Mouse (Mus musculus) liver, embryonic 12.5 days (tissue): ENCODE measurements at regions not wholly inside any gene's neighbourhood (a gene's known extent, or its start where the extent isn't known, plus 50 kb on each side); places are given as distances from the start of the nearest gene placed in this dataset.
A peak's percentile ranks its signal among the peaks of the same experiment; 100 is the strongest.

Experiments used
- ATAC-seq: fragments of 200-750 bp; cut with Nextera tagmentation; 2 replicates; pipeline ENCODE4 v1.8.0; 2017; ENCODE audit warnings: moderate number of reproducible peaks, mild to moderate bottlenecking, moderate library complexity
- H3K27ac ChIP-seq: fragments of 300-500 bp; sonication (generic); 2 replicates; pipeline ENCODE4 v1.5.1; 2016; ENCODE audit warnings: mild to moderate bottlenecking
- H3K27me3 ChIP-seq: fragments of 300-500 bp; sonication (generic); replicated peaks from 2 replicates; pipeline ENCODE4 v1.6.1; 2016; ENCODE audit warnings: mild to moderate bottlenecking, moderate library complexity
- H3K36me3 ChIP-seq: fragments of 300-500 bp; sonication (generic); 2 replicates; pipeline ENCODE4 v1.6.1; 2016; ENCODE audit warnings: mild to moderate bottlenecking, moderate library complexity
- H3K4me1 ChIP-seq: fragments of 300-500 bp; sonication (generic); 2 replicates; pipeline ENCODE4 v1.6.1; 2016
- H3K4me2 ChIP-seq: fragments of 300-500 bp; sonication (generic); 2 replicates; pipeline ENCODE4 v1.6.1; 2016; ENCODE audit warnings: mild to moderate bottlenecking, moderate library complexity
- H3K4me3 ChIP-seq: fragments of 300-500 bp; sonication (generic); 2 replicates; pipeline ENCODE4 v1.5.1; 2016; ENCODE audit warnings: mild to moderate bottlenecking, moderate library complexity
- H3K9ac ChIP-seq: fragments of 300-500 bp; sonication (generic); 2 replicates; pipeline ENCODE4 v1.6.1; 2016; ENCODE audit warnings: mild to moderate bottlenecking, moderate library complexity
- H3K9me3 ChIP-seq: fragments of 300-500 bp; sonication (generic); replicated peaks from 2 replicates; pipeline ENCODE4 v1.6.1; 2016; ENCODE audit warnings: mild to moderate bottlenecking, moderate library complexity
- WGBS: fragments of 180-500 bp; shearing (Covaris S2); methylation state at CpG from one replicate; pipeline ENCODE4 v1.1.7; 2016; ENCODE audit not compliant: insufficient replicate concordance; 5-methylcytosine and 5-hydroxymethylcytosine counted together

GRCm38 (mm10) chr1:137958040-137958439, 217.5 kb downstream of the Ptprc start:
- Histone ChIP-seq H3K4me1 (no peaks in the 10 kb centered on the region), H3K4me3 (no peak overlapping the region), H3K4me2 (no peak overlapping the region), H3K9me3 (no peaks in the 10 kb centered on the region), H3K27me3 (no peaks in the 10 kb centered on the region), H3K9ac (no peak overlapping the region), H3K36me3 (peaks cover 3% of the 10 kb centered on the region; the same call in 1 of the 2 replicates), H3K27ac (no peak overlapping the region)
- 78% methylated on average over 3 of the region's 3 CpGs for WGBS
- no peak for ATAC-seq

DNA sequence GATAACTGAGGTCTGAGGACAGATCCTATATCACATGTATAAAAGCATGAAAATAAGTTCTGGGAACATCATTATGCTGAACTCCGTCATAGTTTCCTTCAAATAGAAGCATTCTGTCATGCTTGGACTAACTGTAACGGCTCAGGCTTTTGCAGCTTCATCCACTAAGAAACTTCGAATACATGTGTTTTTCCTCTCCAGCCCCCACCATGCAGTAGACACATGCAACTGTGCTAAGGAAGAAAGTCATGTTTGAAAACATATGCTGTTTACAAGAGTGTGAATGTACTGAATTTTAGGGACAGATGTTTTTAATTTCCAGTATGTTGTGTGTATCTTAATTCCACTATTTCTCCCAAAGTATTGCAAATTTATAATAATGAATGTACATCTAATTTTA, 219.5 kb downstream of the Ptprc start:
- no peaks in the 10 kb centered on the region for H3K9me3 ChIP-seq
- ATAC-seq: no peak
- 72% methylated on average over 3 of the region's 3 CpGs for WGBS
- no peak overlapping the region for H3K27ac ChIP-seq
- no peak overlapping the region for H3K9ac ChIP-seq
- H3K4me2 ChIP-seq: no peak overlapping the region
- H3K27me3 ChIP-seq: no peaks in the 10 kb centered on the region
- no peaks in the 10 kb centered on the region for H3K36me3 ChIP-seq
- no peak overlapping the region for H3K4me3 ChIP-seq
- no peaks in the 10 kb centered on the region for H3K4me1 ChIP-seq

DNA sequence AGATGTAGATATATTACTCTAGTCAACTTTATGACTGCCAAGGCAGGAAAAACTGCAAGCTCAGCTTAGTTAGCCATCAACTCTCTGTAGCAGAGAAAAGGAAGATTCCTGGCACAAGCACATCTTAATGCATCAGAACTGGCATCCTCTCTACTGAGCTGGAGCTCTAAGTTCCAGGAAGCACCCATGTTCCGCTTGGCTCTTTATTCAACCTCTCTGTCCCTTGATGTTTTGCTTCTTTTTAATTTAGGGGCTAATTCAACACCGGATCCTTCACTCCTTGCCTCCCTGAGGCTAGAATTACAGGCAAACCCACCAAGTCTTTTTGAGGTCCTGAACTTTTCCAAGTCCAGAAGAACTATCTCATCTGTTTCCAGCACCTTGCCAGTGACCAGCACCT, 220.4 kb downstream of the Ptprc start:
- Histone ChIP-seq H3K4me2 (no peak overlapping the region), H3K9ac (no peak overlapping the region), H3K36me3 (no peaks in the 10 kb centered on the region), H3K4me3 (no peak overlapping the region), H3K27ac (no peak overlapping the region), H3K27me3 (no peaks in the 10 kb centered on the region), H3K9me3 (no peaks in the 10 kb centered on the region), H3K4me1 (no peaks in the 10 kb centered on the region)
- no peak for ATAC-seq
- 78% methylated on average over 2 of the region's 2 CpGs for WGBS

- Histone ChIP-seq H3K9ac (no peak overlapping the region), H3K27me3 (no peaks in the 10 kb centered on the region)
- 56% methylated on average over 1 of the region's 1 CpGs for WGBS
Observed at GRCm38 (mm10) chr1:137953369-137953768, 222.1 kb downstream of the Ptprc start.

DNA sequence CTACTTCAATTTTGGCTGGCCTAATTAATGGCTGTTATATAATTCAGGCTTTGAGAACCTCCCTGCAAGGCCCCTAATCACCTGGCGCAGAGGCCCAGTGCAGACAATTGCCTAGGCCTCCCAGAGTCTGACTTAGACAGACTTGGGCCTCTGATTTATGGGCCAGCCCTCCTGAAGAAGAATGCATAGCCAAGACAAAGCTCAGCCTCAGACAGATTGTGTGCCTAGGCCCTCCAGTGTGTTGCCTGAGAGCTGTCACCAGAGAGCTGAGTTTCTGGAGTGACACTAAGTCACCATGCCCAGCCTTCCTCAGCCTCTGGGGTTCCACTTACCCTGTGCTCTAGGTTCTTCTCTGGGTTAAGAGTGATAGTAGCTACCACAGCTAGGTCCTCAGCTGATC, 222.7 kb downstream of the Ptprc start:
- 80% methylated on average over 1 of the region's 1 CpGs for WGBS
- H3K9me3 ChIP-seq: no peaks in the 10 kb centered on the region
- no peaks in the 10 kb centered on the region for H3K4me1 ChIP-seq
- no peak overlapping the region for H3K4me3 ChIP-seq
- H3K9ac ChIP-seq: no peak overlapping the region
- no peak overlapping the region for H3K27ac ChIP-seq
- no peaks in the 10 kb centered on the region for H3K27me3 ChIP-seq
- no peaks in the 10 kb centered on the region for H3K36me3 ChIP-seq
- ATAC-seq: no peak
- H3K4me2 ChIP-seq: no peak overlapping the region

More at GRCm38 (mm10) chr1:137953369-137953768, 222.1 kb downstream of the Ptprc start:
- H3K36me3 ChIP-seq: no peaks in the 10 kb centered on the region
- H3K9me3 ChIP-seq: no peaks in the 10 kb centered on the region
- no peak overlapping the region for H3K4me2 ChIP-seq
- no peak overlapping the region for H3K4me3 ChIP-seq
- no peak overlapping the region for H3K27ac ChIP-seq
- no peak for ATAC-seq
- no peaks in the 10 kb centered on the region for H3K4me1 ChIP-seq

DNA sequence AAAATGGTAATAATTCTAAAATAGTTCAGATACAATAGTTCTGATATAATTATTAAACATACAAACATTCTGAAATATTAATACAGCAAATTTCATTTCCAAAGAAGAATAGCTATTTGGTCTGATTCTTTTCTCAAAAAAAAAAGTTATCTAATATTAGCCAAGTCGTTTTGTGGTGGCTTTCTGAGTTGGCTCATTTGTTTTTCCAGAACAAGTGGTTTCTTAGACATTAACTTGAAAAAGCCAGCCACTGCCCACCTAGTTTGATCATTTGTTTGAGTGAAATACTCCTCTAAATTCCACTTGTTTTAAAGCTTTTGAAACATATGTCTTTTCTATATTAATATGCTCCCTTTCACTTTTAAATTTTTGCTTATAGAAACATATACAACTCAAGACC, 227.6 kb downstream of the Ptprc start:
- Histone ChIP-seq H3K4me2 (no peak overlapping the region), H3K9me3 (no peaks in the 10 kb centered on the region), H3K27ac (no peak overlapping the region), H3K27me3 (no peaks in the 10 kb centered on the region), H3K4me3 (no peak overlapping the region), H3K9ac (no peak overlapping the region), H3K36me3 (no peaks in the 10 kb centered on the region), H3K4me1 (no peaks in the 10 kb centered on the region)
- WGBS: 44% methylated on average over 1 of the region's 1 CpGs
- ATAC-seq: no peak

- no peaks in the 10 kb centered on the region for H3K36me3 ChIP-seq
- WGBS: 79% methylated on average over 11 of the region's 11 CpGs
- H3K27ac ChIP-seq: no peak overlapping the region
- no peak overlapping the region for H3K4me2 ChIP-seq
- ATAC-seq: no peak
- H3K4me3 ChIP-seq: no peak overlapping the region
- no peak overlapping the region for H3K9ac ChIP-seq
- H3K9me3 ChIP-seq: no peaks in the 10 kb centered on the region
- no peaks in the 10 kb centered on the region for H3K4me1 ChIP-seq
- no peaks in the 10 kb centered on the region for H3K27me3 ChIP-seq
Observed at GRCm38 (mm10) chr1:137941776-137942522, 233.6 kb downstream of the Ptprc start.

- Histone ChIP-seq H3K9me3 (no peaks in the 10 kb centered on the region), H3K4me2 (no peak overlapping the region), H3K27me3 (no peaks in the 10 kb centered on the region), H3K36me3 (0 out of 2 replicates have a peak, but pooled peaks cover 2% of the 10 kb centered on the region), H3K9ac (no peak overlapping the region), H3K27ac (no peak overlapping the region), H3K4me1 (no peaks in the 10 kb centered on the region), H3K4me3 (no peak overlapping the region)
- WGBS: 71% methylated on average over 4 of the region's 4 CpGs
- ATAC-seq: no peak
Observed at GRCm38 (mm10) chr1:137935746-137936145, 239.8 kb downstream of the Ptprc start.

DNA sequence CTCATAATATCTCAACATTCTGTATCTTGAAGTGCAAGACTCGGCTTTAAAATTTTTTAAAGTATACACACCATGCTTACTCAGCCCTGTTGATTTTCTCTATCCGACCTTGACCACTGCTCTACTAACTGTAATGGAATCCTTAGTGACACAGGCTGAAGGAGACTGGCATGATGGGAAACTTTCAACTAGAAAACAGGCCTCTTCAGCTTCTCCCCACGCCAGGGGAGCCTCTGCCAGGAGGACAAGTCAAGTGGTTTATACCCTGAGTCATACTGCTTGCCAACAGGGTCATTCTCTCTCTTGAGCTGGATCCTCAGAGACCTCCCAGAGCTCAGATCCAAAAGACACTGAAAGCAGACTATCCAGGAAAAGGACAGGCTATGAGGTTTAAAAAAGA, 245.7 kb downstream of the Ptprc start:
- ATAC-seq: no peak
- 64% methylated on average over 3 of the region's 3 CpGs for WGBS
- H3K4me1 ChIP-seq: no peaks in the 10 kb centered on the region
- H3K27me3 ChIP-seq: no peaks in the 10 kb centered on the region
- no peak overlapping the region for H3K9ac ChIP-seq
- no peak overlapping the region for H3K4me2 ChIP-seq
- H3K36me3 ChIP-seq: 0 out of 2 replicates have a peak, but pooled peaks cover 2% of the 10 kb centered on the region
- H3K9me3 ChIP-seq: no peaks in the 10 kb centered on the region
- H3K27ac ChIP-seq: no peak overlapping the region
- H3K4me3 ChIP-seq: no peak overlapping the region

DNA sequence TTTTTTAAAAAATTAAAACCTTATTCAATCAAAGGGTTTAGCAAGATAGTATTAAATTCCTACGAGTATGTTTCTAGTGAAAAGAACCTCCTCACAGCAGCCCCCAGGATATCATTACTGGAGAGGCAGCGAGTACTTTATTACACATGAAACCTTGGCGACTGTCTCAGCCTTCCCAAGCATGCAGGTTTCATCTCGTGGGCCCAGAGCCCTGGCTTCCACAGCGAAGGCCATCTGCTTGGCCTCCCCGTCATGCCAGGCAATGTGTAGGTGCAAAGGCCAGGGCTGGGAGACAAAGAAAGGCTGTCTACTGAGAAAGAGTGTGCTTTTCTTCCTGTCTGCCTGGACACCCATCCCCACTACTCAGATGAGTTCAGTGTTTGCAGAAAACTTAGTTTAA, 247.0 kb downstream of the Ptprc start:
- Histone ChIP-seq H3K4me2 (no peak overlapping the region), H3K27me3 (no peaks in the 10 kb centered on the region), H3K27ac (no peak overlapping the region), H3K36me3 (no peaks in the 10 kb centered on the region), H3K9ac (no peak overlapping the region), H3K4me1 (no peaks in the 10 kb centered on the region), H3K9me3 (no peaks in the 10 kb centered on the region), H3K4me3 (no peak overlapping the region)
- no peak for ATAC-seq
- WGBS: 64% methylated on average over 6 of the region's 6 CpGs

DNA sequence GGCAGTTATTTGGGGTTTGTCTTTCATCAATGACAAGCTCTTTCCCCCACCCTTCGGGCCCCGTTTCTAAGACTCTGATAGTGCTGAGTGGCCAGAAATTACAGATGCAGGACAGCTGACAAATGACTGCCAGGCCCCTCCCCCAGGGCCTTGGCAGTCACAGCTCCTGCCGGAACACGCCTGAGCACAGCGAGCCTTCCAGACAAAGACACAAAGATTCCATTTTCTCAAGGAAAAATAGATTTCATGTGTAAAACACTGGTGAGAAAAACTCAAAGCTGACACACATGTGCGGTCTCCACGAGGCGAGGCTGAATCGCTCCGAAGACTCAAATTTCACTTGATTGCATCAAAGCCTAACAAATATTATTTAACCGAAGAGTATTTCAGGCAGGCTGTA, 247.6 kb downstream of the Ptprc start:
- Histone ChIP-seq H3K4me3 (no peak overlapping the region), H3K9me3 (no peaks in the 10 kb centered on the region), H3K9ac (no peak overlapping the region), H3K4me2 (no peak overlapping the region), H3K36me3 (no peaks in the 10 kb centered on the region), H3K27me3 (no peaks in the 10 kb centered on the region), H3K27ac (no peak overlapping the region), H3K4me1 (no peaks in the 10 kb centered on the region)
- ATAC-seq: peak; percentile 51; the same call in 1 of the 2 replicates
- 60% methylated on average over 11 of the region's 11 CpGs for WGBS

DNA sequence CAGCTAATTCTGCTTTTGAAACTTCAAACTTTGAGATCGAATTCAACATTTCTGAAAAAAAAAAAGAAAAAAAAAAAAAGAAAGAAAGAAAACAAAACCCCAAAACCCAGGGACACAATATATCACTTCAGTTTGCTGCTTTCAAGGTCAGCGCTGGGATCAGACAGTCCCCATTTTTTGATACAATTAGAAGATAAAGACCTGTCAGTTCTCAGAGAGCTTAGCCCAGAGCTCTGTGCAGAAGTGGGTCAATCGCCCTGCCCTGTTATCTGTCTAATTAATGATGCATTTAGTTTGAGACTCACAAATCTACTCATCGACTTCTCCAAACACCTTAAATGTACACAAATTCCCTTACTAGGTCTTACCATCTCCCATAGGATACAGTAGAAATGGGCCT, 249.2 kb downstream of the Ptprc start:
- Histone ChIP-seq H3K27ac (no peak overlapping the region), H3K27me3 (no peaks in the 10 kb centered on the region), H3K4me3 (no peak overlapping the region), H3K9me3 (no peaks in the 10 kb centered on the region), H3K9ac (no peak overlapping the region), H3K4me1 (no peaks in the 10 kb centered on the region), H3K36me3 (no peaks in the 10 kb centered on the region), H3K4me2 (no peak overlapping the region)
- 56% methylated on average over 4 of the region's 4 CpGs for WGBS
- no peak for ATAC-seq

GRCm38 (mm10) chr1:137924156-137924555, 251.4 kb downstream of the Ptprc start:
- no peaks in the 10 kb centered on the region for H3K4me1 ChIP-seq
- WGBS: 83% methylated on average over 6 of the region's 6 CpGs
- H3K4me3 ChIP-seq: no peak overlapping the region
- H3K4me2 ChIP-seq: no peak overlapping the region
- H3K9me3 ChIP-seq: no peaks in the 10 kb centered on the region
- no peaks in the 10 kb centered on the region for H3K27me3 ChIP-seq
- H3K9ac ChIP-seq: no peak overlapping the region
- no peaks in the 10 kb centered on the region for H3K36me3 ChIP-seq
- ATAC-seq: no peak
- no peak overlapping the region for H3K27ac ChIP-seq
